Mouse (Mus musculus): ENCODE measurements around the gene Ksr1. TPM values are rescaled to one million over a fixed set of nuclear protein-coding genes. Genes with fewer than 3 reads are reported as not detected.

Ksr1 gene
- polyA plus RNA-seq, 1 experiment from 2014 or later = 0.67 TPM

GRCm38 (mm10) chr11:79172054-79172453, 25.8 kb upstream of the Ksr1 start:
- WGBS = 79% methylated on average over 7 of the region's 7 CpGs
- Histone ChIP-seq H3K27ac (replicated peaks) (no peak overlapping the region), H3K9me3 (ENCODE audit: control insufficient read depth, low read length) (no peaks in the 10 kb centered on the region), H3K9ac (ENCODE audit: low read length) (no peak overlapping the region), H3K4me1 (replicated peaks; ENCODE audit: control insufficient read depth, insufficient read depth) (no peaks in the 10 kb centered on the region), H3K27me3 (ENCODE audit: control insufficient read depth, insufficient read depth, low read length) (no peaks in the 10 kb centered on the region), H3K4me3 (ENCODE audit: low read depth, low read length) (no peak overlapping the region), H3K4me2 (replicated peaks; ENCODE audit: low read depth) (no peak overlapping the region), H3K36me3 (ENCODE audit: control insufficient read depth, insufficient read depth, low read length) (no peaks in the 10 kb centered on the region)
- no peak for DNase-seq (ENCODE audit: low spot score)
- TF ChIP-seq CTCF (IDR thresholded peaks at IDR 0.05; ENCODE audit: low read depth) = no peak
- TF ChIP-seq EP300 (optimal IDR thresholded peaks at IDR 0.05) = no peak
- no peak for ATAC-seq (ENCODE audit: low FRiP score, low TSS enrichment)

GRCm38 (mm10) chr11:79166582-79167300, 20.5 kb upstream of the Ksr1 start:
- no peaks in the 10 kb centered on the region for H3K36me3 ChIP-seq (ENCODE audit: control insufficient read depth, insufficient read depth, low read length)
- TF ChIP-seq CTCF (IDR thresholded peaks at IDR 0.05; ENCODE audit: low read depth) = no peak
- H3K4me1 ChIP-seq (replicated peaks; ENCODE audit: control insufficient read depth, insufficient read depth) = no peaks in the 10 kb centered on the region
- ATAC-seq (ENCODE audit: low FRiP score, low TSS enrichment) (no peak), DNase-seq (ENCODE audit: low spot score) (no peak)
- no peaks in the 10 kb centered on the region for H3K9me3 ChIP-seq (ENCODE audit: control insufficient read depth, low read length)
- no peak overlapping the region for H3K4me2 ChIP-seq (replicated peaks; ENCODE audit: low read depth)
- H3K27ac ChIP-seq (replicated peaks) = no peak overlapping the region
- no peak overlapping the region for H3K9ac ChIP-seq (ENCODE audit: low read length)
- no peaks in the 10 kb centered on the region for H3K27me3 ChIP-seq (ENCODE audit: control insufficient read depth, insufficient read depth, low read length)
- 77% methylated on average over 4 of the region's 4 CpGs for WGBS
- H3K4me3 ChIP-seq (ENCODE audit: low read depth, low read length) = no peak overlapping the region

GRCm38 (mm10) chr11:79161077-79161758, 15.0 kb upstream of the Ksr1 start:
- Histone ChIP-seq H3K27me3 (ENCODE audit: control insufficient read depth, insufficient read depth, low read length) (no peaks in the 10 kb centered on the region), H3K9ac (ENCODE audit: low read length) (no peak overlapping the region), H3K4me3 (ENCODE audit: low read depth, low read length) (no peak overlapping the region), H3K9me3 (ENCODE audit: control insufficient read depth, low read length) (no peaks in the 10 kb centered on the region), H3K4me2 (replicated peaks; ENCODE audit: low read depth) (no peak overlapping the region), H3K27ac (replicated peaks) (no peak overlapping the region), H3K4me1 (replicated peaks; ENCODE audit: control insufficient read depth, insufficient read depth) (no peaks in the 10 kb centered on the region), H3K36me3 (ENCODE audit: control insufficient read depth, insufficient read depth, low read length) (no peaks in the 10 kb centered on the region)
- 92% methylated on average over 6 of the region's 6 CpGs for WGBS
- ATAC-seq (ENCODE audit: low FRiP score, low TSS enrichment) = no peak
- TF ChIP-seq CTCF (IDR thresholded peaks at IDR 0.05; ENCODE audit: low read depth) = no peak
- TF ChIP-seq EP300 (optimal IDR thresholded peaks at IDR 0.05) = no peak
- DNase-seq (ENCODE audit: low spot score) = no peak

GRCm38 (mm10) chr11:79160127-79160526, 13.9 kb upstream of the Ksr1 start:
- H3K4me2 ChIP-seq (replicated peaks; ENCODE audit: low read depth) = no peak overlapping the region
- H3K9me3 ChIP-seq (ENCODE audit: control insufficient read depth, low read length) = no peaks in the 10 kb centered on the region
- no peaks in the 10 kb centered on the region for H3K27me3 ChIP-seq (ENCODE audit: control insufficient read depth, insufficient read depth, low read length)
- H3K27ac ChIP-seq (replicated peaks) = no peak overlapping the region
- DNase-seq (ENCODE audit: low spot score) = no peak
- no peak for TF ChIP-seq EP300 (optimal IDR thresholded peaks at IDR 0.05)
- no peak for TF ChIP-seq CTCF (IDR thresholded peaks at IDR 0.05; ENCODE audit: low read depth)
- no peaks in the 10 kb centered on the region for H3K36me3 ChIP-seq (ENCODE audit: control insufficient read depth, insufficient read depth, low read length)
- no peak overlapping the region for H3K4me3 ChIP-seq (ENCODE audit: low read depth, low read length)
- ATAC-seq (ENCODE audit: low FRiP score, low TSS enrichment) = no peak
- H3K9ac ChIP-seq (ENCODE audit: low read length) = no peak overlapping the region
- no peaks in the 10 kb centered on the region for H3K4me1 ChIP-seq (replicated peaks; ENCODE audit: control insufficient read depth, insufficient read depth)
- 85% methylated on average over 6 of the region's 6 CpGs for WGBS

GRCm38 (mm10) chr11:79157729-79158128, 11.5 kb upstream of the Ksr1 start:
- Histone ChIP-seq H3K27me3 (ENCODE audit: control insufficient read depth, insufficient read depth, low read length) (no peaks in the 10 kb centered on the region), H3K9ac (ENCODE audit: low read length) (no peak overlapping the region), H3K4me2 (replicated peaks; ENCODE audit: low read depth) (no peak overlapping the region), H3K4me1 (replicated peaks; ENCODE audit: control insufficient read depth, insufficient read depth) (no peaks in the 10 kb centered on the region), H3K27ac (replicated peaks) (no peak overlapping the region), H3K4me3 (ENCODE audit: low read depth, low read length) (no peak overlapping the region), H3K9me3 (ENCODE audit: control insufficient read depth, low read length) (no peaks in the 10 kb centered on the region), H3K36me3 (ENCODE audit: control insufficient read depth, insufficient read depth, low read length) (no peaks in the 10 kb centered on the region)
- no peak for TF ChIP-seq CTCF (IDR thresholded peaks at IDR 0.05; ENCODE audit: low read depth)
- no peak for TF ChIP-seq EP300 (optimal IDR thresholded peaks at IDR 0.05)
- no peak for DNase-seq (ENCODE audit: low spot score)
- 77% methylated on average over 4 of the region's 4 CpGs for WGBS
- ATAC-seq (ENCODE audit: low FRiP score, low TSS enrichment) = no peak

GRCm38 (mm10) chr11:79155348-79155747, 9.1 kb upstream of the Ksr1 start:
- no peaks in the 10 kb centered on the region for H3K9me3 ChIP-seq (ENCODE audit: control insufficient read depth, low read length)
- H3K27me3 ChIP-seq (ENCODE audit: control insufficient read depth, insufficient read depth, low read length) = no peaks in the 10 kb centered on the region
- H3K36me3 ChIP-seq (ENCODE audit: control insufficient read depth, insufficient read depth, low read length) = no peaks in the 10 kb centered on the region
- no peak overlapping the region for H3K9ac ChIP-seq (ENCODE audit: low read length)
- H3K4me3 ChIP-seq (ENCODE audit: low read depth, low read length) = no peak overlapping the region
- no peak for ATAC-seq (ENCODE audit: low FRiP score, low TSS enrichment)
- H3K4me1 ChIP-seq (replicated peaks; ENCODE audit: control insufficient read depth, insufficient read depth) = no peaks in the 10 kb centered on the region
- H3K27ac ChIP-seq (replicated peaks) = no peak overlapping the region
- TF ChIP-seq EP300 (optimal IDR thresholded peaks at IDR 0.05) (no peak), CTCF (IDR thresholded peaks at IDR 0.05; ENCODE audit: low read depth) (peak; percentile 40)
- H3K4me2 ChIP-seq (replicated peaks; ENCODE audit: low read depth) = no peak overlapping the region
- DNase-seq (ENCODE audit: low spot score) = no peak
- 63% methylated on average over 6 of the region's 6 CpGs for WGBS
